Mouse (Mus musculus) E14TG2a.4 (cell line): ENCODE results near the gene Rrp1b.

Experiments
- CTCF ChIP-seq: conservative IDR thresholded peaks from 2 replicates; pipeline ENCODE4 v1.5.1; 2014; ENCODE audit warnings: low read length
- NANOG ChIP-seq: IDR thresholded peaks from 2 replicates; pipeline ENCODE4 v1.6.1; 2014; ENCODE audit warnings: borderline replicate concordance, low read length, mixed read lengths
- POU5F1 ChIP-seq: IDR thresholded peaks from 2 replicates; pipeline ENCODE4 v1.6.1; 2014; ENCODE audit warnings: low read length, borderline replicate concordance

DNA sequence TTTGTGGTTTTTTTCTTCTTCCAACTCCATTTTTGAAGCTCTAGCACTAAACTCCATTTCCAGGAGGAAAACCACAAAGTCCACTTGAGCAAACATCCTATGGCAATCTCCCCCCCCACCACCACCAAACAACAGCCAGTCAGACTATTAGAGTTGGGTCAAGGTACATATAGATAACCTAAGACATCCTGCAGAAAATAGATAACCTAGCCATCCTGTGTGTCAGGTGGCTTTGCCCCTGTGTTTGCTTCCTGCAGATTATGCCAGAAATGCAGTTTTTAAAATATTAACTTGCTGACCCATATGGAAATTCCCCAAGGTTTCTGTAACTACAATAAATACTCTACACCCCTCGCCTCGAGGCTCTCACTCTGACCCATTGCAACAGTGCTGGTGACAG, 40.1 kb upstream of the Rrp1b start:
- TF ChIP-seq CTCF (no peak), POU5F1 (no peak), NANOG (no peak)
